Mouse (Mus musculus): ENCODE measurements around the gene Fgf5. TPM values are rescaled to one million over a fixed set of nuclear protein-coding genes. Genes with fewer than 3 reads are reported as not detected.

Fgf5 gene
- total RNA-seq (2021): 1 to 10 TPM; 2.8 to 3.8 TPM
- long read RNA-seq, partial matches to known transcripts: 0 of 2 reads
- long read RNA-seq, other reads (novel, unspliced or antisense): 0 of 2 reads

DNA sequence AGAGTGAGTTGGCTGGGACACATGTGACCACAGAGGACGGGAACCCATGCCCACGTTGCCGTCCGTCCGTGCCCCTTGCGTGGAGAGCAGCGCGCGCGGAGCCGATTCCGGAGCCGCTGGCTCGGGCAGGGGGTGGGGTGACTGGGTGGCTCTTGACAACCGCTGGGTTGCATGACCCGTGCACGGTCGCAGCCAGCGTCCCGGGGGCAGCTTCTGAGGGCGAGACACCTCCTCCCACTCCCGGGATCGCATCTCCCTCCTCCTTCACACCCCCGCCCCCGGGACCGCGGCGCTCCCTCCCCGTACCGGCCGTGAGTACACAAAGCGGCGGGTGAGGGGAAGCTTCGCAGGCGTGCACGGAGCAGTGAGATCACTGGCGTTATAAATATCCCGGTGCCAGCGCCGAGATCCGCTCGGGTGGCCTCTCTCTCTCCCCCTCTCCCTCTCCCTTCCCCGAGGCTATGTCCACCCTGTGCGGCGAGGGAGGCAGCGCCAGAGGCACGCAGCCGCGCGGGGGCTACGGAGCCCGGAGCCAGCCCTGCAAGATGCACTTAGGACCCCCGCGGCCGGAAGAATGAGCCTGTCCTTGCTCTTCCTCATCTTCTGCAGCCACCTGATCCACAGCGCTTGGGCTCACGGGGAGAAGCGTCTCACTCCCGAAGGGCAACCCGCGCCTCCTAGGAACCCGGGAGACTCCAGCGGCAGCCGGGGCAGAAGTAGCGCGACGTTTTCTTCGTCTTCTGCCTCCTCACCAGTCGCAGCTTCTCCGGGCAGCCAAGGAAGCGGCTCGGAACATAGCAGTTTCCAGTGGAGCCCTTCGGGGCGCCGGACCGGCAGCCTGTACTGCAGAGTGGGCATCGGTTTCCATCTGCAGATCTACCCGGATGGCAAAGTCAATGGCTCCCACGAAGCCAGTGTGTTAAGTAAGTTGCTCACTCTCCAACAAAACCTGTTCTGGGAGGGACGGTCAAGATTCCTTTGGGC, at the start of gene Fgf5:
Gene Fgf5, plus strand, starts transcription at position 347 of the 984 bp plus-strand sequence.
- DNase-seq (ENCODE audit: low spot score in 2 of 2): peak; percentile 44 to 54

DNA sequence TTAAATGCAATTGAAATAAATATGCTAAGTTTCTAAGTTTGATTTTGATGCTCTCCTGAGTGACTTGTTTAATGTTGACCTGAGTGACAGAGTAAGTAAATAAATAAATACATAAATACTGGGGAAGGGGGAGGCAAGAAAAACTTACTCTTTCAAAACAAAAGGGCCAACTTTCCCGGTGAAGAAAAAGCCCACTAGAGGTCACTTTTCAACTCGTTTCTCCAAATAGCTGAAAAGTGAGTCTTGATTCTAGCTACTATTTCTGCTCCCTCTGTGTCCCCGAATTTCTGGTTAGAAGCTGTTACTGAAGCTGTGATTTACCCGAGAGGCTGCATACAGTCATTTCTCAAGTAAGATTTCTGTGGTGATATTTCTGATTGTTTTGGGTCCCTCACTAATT, 41.5 kb upstream of the Fgf5 start:
- no peak for DNase-seq (ENCODE audit: low spot score in 2 of 2)

DNA sequence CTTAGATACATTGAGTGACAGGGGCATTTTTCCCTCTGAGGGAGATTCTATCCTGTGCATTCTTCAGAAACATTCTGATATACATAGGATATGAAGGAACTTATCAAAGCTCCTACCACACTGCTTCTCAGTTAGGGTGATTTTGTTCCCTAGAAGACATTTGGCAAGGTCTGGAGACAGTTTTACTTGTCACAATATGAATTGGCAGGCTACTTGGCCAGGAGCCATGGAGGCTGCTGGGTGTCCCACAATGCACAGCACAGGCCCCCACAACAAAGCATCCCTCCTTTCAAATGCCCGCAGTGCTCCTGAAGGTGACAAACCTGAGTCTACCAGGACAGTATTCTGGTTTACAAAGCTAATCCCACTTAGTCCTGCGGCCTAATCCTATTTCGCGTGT, 32.0 kb upstream of the Fgf5 start:
- no peak for DNase-seq (ENCODE audit: low spot score in 2 of 2)

DNA sequence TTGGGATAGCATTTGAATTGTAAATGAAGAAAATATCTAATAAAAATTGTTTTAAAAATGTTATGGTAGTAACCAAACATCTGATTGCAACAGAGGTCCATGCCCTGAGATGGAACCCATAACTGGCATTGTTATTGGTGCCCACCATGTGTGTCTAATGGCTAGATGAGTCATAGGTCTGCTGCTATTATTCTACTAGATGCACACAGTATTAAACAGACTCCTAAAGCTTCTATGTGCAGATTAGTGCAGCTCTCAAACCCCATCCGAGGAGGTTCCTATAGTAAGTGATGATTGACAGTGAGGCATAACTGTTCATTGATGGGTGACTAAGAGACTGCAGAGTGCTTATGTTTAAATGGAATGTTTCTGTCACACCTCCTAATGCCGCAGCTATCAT, 27.3 kb upstream of the Fgf5 start:
- DNase-seq (ENCODE audit: low spot score in 2 of 2): no peak

DNA sequence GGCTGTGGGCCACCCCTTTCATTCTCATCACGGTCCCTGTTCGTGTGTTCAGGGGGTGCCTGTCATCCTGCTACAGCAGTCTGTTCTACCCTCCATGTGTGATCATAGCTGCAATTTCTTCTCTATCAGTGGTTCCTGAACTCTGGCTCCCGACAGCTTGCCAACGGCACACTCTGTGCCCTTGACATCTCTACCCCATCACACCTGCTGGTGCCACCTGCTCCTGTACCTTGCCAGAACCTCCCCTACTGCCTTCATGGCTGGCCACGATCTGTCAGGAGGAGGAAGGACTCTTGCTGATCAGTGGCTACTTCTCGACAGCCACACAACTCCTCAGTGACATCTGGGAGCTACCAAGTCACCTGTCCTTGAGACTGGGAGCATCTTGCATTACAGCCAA, 24.5 kb upstream of the Fgf5 start:
- DNase-seq (ENCODE audit: low spot score in 2 of 2): no peak

DNA sequence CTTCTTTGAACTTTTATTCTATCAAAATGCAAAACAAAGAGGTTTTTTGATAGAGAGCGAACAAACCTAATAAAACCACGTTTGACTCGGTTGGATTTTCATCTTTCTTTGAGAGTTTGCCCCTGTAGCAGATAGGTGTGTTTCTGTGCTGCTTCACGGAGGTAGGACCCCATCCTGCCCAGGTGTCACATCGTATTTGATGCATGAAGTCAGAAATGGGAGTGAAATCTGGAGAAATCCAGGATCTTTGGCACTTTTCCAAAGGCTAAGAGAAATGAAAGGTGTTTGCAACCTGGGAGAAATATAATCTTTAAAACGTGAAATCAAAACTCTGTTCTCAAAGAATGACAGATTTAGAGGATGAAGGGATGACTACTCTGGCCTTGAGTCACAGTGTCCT, 15.5 kb upstream of the Fgf5 start:
- DNase-seq (ENCODE audit: low spot score in 2 of 2): no peak

DNA sequence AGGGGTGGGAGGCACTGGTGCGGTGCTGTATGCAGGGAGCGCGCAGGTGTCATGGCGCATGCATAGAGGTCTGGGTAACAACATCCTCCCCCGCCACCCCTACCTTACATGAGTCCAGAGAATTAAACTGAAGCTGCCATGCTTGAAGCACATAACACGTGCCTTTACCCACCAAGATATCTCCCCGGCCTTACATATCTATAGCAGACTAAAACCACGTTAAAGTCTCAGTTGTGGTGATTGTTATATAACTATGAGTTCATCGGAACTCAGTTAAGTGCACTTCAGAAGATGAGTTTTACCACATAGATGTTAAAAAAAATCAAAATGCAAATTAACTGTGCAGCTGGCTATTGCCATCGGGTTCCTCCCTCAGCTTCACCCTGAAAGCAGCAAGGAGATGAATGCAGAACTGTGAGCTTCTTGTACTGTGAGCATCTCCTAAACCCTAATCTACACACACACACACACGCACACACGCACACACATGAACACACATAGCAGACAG, 12.6 kb upstream of the Fgf5 start:
- no peak for DNase-seq (ENCODE audit: low spot score in 2 of 2)

DNA sequence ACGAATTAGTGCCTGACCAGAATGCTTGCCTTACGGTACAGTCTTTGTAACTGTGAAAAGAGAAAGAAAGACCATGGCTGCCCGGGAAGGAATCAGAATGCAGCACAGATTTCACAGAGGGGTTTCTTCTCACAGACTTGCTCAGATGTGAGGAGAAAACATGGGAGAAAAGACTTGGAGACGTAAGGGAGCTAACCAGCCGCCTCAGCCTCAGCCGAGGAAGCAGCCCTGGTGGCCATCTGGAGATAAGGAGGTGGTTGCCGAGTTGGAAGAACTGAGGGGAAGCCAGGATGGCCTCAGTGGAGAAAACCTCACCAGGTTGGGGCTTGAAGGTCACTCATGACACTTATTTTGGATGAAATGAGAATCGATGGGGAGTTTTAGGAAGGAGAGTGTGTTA, 8.7 kb upstream of the Fgf5 start:
- DNase-seq (ENCODE audit: low spot score in 2 of 2): no peak

DNA sequence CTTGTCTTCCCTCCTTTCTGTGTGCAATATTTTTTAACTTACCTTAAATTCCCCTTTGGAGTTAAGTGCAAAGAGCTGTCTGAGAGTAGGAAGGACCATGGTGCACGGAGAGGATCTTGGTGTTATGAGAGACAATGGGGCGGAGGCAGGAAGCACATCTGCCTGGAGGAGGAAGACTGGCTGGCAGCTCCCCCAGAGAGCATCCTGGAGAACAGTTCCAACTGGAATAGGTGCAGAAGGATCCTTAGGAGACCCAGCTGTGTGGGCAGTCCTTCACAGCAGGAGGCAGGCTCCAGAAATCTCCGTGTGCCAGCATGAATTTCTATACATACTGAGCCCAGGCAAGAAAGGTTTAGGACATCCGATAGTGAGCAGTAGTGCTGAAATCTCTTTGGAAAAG, 8.0 kb upstream of the Fgf5 start:
- no peak for DNase-seq (ENCODE audit: low spot score in 2 of 2)

DNA sequence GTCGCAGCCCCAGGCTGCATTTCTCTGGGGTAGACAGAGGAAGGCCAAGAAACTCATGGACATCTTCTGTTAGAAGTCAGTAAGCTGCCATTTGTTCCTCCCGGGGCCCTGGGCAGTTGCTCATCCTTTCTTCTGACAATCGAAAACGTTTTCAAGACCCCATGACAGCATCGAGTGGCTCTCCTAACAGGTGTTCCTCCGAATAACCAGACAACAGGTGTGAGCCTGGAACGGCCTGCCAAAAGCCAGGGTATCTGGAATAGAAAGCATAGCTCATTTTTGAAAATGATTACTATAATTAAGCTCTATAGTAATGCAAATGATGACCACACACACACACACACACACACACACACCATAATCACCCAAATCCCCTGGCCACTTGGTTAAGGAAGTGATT, 7.2 kb upstream of the Fgf5 start:
- no peak for DNase-seq (ENCODE audit: low spot score in 2 of 2)

DNA sequence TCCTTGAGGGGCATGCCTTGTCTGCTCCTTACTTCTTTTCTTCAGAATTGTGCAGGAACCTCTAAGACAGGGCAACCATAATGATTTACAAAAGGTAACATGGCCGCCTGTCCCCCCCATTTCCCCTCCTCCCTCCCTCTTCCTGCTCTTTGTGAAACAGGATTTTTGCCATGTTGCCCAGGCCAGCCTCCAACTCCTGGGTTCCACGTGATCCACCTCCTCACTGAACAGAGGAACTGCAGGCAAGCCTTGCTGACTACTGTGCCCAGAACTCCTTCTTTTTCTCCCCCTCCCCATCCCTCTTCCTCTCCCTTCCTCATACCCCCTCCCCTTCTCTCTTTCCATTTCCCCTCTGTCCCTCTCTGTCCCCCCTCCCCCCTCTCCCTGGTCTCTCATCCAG, 6.5 kb upstream of the Fgf5 start:
- DNase-seq (ENCODE audit: low spot score in 2 of 2): peak; percentile 30 to 39

DNA sequence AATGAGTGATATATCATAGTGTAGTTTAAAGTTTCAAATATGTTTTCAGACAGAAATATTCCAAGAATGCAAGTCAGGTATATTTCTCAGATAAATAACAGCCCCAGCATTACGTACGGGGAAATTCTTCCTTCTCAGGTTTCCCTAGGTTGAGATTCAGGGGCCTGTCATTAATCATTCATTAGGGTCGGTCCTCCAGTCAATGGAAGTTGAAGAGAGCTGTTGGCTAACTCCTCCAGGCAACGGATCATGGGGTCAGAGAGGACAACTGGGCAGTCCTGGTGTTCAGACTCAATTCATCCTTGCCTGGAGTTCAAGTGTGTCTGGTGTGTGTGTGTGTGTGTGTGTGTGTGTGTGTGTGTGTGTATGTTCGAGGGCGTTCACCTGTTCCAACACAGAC, 837 bp upstream of the Fgf5 start:
- no peak for DNase-seq (ENCODE audit: low spot score in 2 of 2)

DNA sequence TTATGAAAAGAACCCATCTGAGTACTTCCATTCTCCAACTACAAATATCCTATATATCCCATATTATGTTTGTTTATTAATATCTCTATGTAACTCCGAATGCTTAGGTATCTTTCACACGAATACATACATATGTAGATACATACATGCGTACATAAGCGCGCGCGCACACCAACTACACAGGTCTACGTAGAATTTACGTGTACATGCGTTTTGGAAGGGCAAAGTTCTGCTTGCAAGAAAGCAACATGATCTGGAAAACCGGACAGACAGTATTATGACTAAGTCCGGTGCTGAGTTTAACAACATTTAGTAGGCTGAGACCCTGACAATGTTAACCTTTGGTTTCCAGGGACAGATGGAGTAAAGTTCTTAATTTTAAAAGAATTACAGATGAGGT, 1.2 kb downstream of the Fgf5 start:
- no peak for DNase-seq (ENCODE audit: low spot score in 2 of 2)

DNA sequence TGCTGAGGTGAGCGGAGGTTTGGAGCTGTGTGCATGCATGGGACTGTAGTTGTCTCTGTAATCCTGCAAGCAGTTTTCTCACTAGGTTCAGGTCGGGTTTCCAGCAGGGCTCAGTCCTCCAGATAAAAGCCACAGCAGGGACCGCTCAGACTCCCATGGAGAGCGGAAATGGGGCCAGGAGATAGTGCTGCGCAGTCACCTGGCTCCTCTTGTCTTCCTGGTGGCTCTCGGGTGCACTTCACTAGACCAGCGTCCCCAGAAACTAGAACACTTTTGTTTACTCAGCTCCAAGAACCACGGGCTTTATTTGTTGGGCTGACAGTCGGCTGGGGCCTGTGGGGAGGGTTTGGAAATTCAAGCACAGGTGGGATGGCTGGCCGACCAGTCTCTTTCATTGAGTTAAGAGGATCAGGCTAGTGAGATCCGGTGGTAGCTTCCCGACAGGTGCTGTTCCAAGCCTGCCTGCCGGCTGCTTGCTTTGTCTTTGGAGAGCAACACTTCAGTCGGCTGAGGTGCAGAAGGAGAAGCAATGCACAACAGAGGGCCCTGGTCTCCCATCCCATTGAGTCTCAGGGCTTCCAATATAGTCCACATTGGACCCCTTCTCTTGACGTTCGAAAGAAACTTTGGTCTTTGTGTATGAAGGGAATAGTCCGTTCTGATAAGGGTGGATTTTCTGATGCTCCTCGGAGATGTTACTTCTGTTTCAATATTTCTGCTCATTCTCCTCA, 1.9 kb downstream of the Fgf5 start:
- no peak for DNase-seq (ENCODE audit: low spot score in 2 of 2)

DNA sequence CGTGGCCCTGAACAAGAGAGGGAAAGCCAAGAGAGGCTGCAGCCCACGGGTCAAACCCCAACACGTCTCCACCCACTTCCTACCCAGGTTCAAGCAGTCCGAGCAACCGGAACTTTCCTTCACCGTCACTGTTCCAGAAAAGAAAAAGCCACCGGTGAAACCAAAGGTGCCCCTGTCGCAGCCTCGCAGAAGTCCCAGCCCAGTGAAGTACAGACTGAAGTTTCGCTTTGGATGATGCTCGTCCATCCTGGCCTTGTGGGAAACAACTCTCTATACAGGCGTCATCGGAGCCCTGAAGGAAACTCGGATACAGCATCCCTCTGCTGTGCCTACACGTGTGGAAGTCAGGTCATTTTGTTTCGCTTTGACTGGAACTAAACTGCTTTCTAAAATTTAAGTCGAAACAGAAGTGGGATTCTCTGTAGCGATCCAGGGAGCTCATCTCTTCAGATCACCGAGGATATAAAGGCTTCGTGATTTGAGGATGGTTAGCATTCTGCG, 21.4 kb downstream of the Fgf5 start:
- no peak for DNase-seq (ENCODE audit: low spot score in 2 of 2)

DNA sequence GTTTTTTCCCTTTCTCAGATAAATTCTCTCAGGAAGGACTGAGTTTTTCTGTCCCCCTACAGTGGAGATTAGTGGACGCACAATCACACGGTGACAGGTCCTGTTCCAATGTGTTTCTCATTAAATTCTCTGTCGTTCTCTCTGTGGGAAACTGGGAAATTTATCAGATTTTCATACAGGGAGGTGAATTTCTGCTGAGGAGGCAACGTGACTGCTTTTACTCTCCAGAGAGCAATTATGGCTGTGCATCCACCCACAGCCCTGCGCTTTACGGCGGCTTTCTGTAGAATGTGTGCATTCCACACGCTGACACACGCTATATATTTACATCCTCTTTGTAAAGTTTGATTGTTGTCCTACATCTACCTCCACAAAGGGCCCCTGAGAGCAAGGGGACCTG, 28.0 kb downstream of the Fgf5 start:
- DNase-seq (ENCODE audit: low spot score in 2 of 2): no peak

DNA sequence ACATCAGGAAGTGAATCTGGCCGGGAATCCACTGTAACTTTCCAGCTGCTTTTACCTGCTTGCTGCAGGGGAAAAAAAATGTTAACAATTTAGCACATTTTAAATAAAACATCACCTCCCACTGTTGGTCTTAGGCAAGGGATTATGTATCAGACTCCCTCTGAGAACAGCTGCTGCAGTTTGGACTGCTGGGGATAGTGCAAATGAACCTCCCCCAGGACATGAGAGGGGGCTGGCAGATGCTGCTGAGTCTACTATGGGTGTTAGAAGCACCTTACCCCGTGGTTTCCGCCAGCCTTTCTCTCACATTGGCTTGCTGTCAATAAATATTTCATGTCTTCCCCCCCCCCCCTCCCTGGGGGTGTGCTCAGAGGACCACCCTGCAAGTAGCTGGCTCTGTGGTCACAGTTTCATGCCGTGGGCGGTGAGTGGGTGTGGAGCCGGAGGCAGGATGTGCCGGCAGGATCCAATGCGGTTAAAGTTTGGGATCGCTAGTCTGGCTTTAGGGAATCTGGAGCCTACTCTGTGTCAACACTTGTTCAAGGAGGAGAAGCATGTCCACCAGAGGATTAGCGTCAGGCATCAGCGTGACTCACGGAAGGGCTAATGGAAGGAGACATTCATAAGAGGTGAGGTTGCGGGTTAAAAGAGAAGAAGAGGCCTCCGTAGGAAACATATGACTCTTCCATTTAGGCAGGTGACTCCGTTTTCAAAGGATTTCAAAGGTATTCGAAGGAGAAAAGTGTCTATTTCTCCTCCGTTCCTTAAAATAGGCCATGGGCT, 29.9 kb downstream of the Fgf5 start:
- no peak for DNase-seq (ENCODE audit: low spot score in 2 of 2)

DNA sequence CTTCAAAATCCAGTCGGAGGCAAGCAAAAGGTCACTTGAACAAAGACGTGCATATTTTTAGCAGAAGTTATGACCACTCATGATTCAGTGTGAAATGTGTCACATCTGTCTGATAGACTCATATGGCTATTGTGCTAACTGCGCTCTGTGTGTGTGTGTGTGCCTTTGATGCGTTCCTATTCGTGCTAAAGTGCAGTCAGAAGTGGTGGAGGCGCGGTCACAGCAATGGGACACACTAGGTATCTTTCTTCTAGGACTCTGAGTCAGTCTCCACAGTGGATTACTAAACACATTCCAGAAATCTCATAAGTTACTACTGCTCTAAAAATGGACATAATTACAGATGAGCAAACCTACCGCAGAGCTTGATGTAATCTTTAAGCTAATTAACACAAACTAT, 36.7 kb downstream of the Fgf5 start:
- no peak for DNase-seq (ENCODE audit: low spot score in 2 of 2)

DNA sequence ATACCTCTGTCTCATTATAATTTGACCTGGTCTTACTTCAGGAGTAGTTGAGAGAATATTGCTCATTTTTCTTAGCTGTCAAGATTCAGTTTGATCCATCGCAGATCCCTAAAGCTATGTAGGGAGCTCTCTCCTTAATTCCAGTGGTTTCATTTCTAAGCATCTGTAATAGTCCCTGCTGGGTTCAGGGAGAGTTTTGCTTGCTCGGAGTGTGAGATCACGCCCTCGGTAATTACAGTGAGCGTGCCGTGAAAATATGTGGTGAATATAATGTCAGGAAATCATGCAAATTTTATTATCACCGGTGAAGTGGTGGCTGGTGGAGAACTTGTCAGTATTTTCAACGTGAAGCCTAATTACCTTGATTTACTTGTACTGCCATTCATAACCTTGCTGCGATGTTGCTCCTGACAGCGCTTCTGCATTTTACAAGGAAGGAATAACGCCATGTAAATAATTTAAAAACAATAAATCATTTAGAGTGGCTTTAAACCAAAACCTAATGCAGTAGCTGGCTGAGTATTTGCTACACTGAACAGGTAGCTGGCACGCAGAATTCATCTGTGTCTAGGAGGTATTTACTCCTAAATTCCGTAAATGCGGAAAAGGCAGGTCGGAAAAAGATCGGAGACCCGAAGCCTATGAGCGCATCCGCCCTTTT, 38.5 kb downstream of the Fgf5 start:
- no peak for DNase-seq (ENCODE audit: low spot score in 2 of 2)

DNA sequence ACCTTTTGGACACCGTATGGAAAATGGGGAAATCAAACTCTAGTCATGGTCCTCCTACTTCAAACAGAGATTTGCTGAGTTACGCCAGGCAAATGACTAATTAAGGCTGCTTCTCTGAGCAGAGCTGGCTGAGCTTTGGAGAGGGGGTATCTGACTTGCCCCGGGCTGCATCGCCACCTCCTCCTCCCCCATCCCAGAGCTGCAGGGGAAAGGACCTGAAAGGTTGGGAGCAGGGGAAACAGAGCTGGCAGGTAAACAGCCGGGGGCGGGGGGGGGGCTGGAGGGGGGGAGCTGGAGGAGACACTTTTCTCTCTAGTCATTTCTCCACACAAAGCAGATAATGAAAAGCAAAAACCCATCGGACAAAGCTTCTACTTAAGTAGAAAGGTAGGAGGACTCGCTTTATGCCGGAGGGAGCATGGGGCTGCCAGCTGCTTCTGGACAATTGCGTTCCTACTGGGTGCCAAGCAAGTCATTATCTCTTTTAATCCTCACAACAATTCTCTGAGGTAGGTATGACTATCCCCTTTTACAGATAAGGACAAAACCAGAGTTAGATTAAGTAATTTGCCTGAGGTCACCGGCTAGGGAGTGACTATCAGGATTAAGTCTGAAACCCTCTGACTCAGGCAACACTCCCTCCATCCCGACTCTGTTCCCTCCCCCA, 39.2 kb downstream of the Fgf5 start:
- no peak for DNase-seq (ENCODE audit: low spot score in 2 of 2)
